Mouse (Mus musculus): ENCODE data around the gene Masp2.

The Masp2 gene

DNA sequence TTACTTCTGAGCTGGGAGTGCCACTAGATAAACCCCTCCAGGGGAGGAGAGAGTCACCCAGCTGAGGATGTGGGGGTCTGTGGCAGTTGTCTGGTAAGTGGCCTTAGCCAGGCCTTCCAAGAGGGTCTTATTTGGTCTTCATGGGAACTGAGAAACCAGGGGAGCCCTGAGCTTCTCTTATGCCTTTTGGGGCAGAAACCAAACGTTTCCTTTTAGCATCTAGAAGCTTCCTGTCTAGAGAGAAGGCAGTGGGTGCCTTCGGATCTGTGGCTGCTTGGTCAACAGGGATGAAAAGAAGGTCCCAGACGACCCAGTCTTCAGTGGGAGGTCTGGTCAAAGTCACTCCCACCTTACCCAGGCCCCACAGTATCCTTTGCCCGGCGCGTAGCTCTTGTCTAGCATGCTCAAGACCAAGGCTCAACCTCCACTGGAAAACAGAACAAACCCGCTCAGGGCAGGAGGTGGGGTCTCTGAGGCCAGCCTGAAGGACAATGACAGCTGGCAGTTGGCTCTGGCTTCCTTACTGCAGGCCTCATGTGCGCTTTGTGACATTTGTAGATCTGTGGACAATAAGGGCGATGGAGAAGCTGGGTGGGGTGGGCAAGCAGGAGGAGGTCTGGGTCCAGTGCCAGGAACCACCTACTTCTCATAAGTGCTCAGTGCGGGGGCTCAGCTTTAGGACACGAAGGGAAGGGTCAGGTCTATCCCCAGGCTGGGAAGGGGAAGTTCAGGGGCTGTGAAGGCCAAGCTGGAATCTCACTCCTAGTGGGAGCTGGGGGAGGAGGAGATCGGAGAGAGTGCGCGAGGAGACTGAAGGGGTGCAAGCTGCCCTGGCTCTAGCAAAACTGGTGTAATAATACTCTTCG lies 41.2 kb downstream of the Masp2 start, which contains the start of gene Gm572:
TSS of gene Gm572 (plus strand) at position 27 of the 866 bp plus-strand sequence.
- no peak for TF ChIP-seq GATA4 (IDR thresholded peaks at IDR 0.05; ENCODE audit: insufficient replicate concordance, low read length)

DNA sequence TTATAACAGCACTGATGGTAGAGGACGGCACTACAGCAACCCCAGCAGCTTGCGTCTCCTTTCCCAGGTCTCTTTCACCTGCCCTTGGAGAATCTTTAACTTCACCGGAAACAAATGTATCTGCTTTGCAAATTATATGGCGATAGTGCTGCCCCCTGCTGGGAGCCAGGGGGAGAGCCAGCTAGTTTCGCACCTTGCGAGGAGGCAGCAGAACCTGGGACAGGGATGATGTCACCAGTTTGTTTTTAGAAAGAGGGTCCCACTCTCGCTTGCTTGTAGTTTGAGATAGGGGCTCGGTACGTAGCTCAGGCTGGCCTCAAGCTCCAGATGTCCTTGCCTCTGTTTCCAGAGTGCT lies 41.8 kb downstream of the Masp2 start:
- no peak for TF ChIP-seq GATA4 (IDR thresholded peaks at IDR 0.05; ENCODE audit: insufficient replicate concordance, low read length)

DNA sequence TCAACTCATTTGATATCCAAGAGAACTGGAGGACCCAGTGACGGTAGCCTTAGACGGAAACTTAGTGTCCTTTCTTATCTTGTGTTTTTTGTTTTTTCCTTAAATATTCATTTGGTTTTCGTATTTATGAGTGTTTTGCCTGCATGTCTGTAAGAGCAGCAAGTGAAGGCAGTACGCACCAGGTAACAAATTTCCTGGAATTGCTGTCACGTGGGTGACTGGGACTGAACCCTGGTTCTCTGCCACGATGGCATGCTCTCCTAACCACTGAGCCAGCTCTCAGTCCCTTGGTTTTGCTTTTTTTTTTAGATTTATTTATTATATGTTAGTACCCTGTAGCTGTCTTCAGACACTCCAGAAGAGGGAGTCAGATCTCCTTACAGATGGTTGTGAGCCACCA lies 42.6 kb downstream of the Masp2 start:
- TF ChIP-seq GATA4 (IDR thresholded peaks at IDR 0.05; ENCODE audit: insufficient replicate concordance, low read length), result no peak

DNA sequence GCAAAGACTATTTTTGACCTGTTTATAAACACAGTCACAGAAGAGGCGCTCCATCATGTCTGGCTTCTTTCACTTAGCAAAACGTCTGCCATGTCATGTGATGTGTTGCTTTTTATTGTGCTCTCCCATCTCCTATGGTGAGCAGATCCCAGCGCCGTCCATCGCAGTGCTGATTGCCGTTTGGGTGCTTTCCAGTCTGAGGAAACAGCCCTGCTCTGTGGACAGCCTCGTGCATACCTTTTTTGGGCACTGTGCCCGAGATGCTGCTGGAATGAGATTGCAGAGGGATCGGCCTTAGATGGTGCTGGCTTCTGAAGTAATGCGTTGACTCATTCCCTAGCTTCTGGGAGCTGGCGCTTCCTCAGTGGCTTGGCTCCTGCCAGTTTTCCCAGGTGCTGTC lies 44.3 kb downstream of the Masp2 start:
- no peak for TF ChIP-seq GATA4 (IDR thresholded peaks at IDR 0.05; ENCODE audit: insufficient replicate concordance, low read length)

DNA sequence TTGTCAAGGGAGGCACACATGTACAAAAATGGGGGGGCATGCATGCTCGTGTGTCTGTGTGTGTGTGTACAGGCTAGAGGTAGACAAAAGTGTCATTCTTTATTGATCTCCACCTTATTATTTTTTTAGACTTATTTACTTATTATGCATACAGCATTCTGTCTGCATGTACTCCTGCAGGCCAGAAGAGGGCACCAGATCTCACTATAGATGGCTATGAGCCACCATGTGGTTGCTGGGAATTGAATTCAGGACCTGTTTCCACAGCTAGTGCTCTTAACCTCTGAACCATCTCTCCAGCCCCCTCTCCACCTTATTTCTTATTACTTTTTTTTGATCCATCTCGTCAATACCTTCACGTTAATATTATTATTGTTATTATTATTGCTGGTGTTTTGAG lies 47.0 kb downstream of the Masp2 start:
- TF ChIP-seq GATA4 (IDR thresholded peaks at IDR 0.05; ENCODE audit: insufficient replicate concordance, low read length), result no peak

DNA sequence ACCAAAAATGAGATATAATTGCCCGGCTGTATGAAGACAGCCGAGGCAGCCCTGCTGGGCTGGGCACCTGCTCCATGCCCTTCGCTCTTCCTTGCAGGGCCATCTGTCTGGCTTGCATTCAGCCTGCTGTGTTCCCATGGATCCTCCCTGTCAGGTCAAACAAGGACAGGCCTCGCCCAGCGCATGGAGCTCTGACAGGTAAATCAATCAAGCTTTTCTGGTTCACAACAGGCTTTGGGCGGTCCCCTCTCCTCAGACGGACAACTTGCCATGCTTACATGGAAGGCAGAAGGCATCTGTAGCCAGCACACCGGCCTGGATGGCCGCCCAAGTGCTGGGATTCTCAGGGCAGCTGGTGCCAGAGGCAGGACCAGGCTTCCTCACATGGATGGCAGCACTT lies 48.7 kb downstream of the Masp2 start:
- TF ChIP-seq GATA4 (IDR thresholded peaks at IDR 0.05; ENCODE audit: insufficient replicate concordance, low read length), result no peak

DNA sequence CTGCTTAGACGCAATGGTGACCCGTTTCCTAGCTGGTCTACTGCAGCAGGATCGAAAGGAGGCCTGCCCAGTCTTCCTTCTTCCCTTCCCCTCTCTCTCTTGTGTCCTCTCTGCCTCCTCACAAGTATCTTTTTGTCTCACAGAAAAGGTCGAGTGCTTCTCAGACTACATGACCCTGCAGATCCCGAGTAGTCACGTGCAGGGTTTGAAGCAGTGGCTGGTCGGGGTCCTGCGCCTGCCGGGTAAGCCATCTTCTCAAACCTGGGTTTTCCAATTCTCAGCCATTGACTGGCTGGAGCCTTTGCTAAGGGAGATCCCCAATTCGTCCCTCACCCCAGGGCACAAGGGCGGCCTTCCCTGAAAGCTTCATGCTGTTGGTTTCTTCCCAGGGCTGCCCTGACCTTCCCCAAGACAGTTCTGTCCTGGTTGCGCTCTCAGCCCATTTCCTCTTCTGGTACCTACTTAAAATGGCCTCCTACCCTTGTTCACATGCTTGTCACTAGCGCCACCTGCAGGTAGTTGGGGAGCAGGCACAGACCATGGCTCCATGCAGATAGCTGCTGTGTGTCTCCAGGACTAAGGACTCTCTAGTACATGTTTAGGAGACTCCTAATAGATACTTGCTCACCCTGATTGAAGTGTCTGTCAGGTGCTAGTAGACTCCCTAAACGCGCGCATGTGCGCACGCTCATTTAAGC lies 52.5 kb downstream of the Masp2 start:
- no peak for TF ChIP-seq GATA4 (IDR thresholded peaks at IDR 0.05; ENCODE audit: insufficient replicate concordance, low read length)

DNA sequence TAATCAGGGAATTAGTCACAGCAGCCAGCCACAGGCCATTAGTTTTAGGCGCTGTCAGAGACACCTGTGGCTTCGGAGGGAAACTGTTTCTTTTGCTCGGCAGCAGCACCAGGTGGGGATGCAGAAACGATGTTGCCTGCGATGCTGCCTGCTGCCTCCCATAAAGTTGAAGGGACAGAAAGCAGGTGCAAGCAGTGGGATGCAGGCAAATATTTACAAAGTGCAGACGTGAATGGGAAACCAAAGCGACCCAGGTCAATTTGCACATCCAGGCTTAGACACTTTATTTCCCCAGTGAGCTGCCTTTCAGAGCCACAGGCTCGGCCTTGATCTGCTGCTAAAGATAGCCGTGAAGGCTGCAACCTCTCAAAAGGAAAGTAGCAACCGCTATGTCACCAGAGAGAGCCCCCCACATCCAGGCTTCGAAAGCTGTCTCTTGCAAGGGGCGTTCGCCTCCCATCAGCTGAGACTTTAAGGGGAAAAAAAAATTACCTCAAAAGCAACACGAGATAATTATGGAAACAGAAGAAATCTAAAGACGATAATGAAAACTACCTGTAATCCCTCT lies 54.4 kb downstream of the Masp2 start:
- no peak for TF ChIP-seq GATA4 (IDR thresholded peaks at IDR 0.05; ENCODE audit: insufficient replicate concordance, low read length)

DNA sequence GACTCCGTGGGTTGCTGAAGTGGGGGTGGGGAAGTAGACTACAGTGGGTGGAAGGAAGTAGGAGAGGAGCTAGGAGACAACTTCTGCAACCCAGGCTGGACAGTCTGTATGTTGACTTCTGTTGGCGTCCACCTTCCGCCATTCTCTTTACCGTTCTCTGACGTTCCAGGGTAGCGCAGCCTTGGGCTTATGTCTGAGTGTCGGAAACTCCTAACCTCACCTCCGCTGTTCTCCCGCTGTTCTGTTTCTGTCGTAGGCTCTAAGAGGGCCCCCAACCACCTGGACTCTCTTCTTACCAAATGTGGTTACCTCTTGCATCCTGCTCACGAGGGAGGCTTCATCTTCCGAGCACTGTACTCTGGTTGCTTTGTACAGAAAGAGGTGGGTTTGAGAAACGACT lies 55.4 kb downstream of the Masp2 start:
- no peak for TF ChIP-seq GATA4 (IDR thresholded peaks at IDR 0.05; ENCODE audit: insufficient replicate concordance, low read length)

DNA sequence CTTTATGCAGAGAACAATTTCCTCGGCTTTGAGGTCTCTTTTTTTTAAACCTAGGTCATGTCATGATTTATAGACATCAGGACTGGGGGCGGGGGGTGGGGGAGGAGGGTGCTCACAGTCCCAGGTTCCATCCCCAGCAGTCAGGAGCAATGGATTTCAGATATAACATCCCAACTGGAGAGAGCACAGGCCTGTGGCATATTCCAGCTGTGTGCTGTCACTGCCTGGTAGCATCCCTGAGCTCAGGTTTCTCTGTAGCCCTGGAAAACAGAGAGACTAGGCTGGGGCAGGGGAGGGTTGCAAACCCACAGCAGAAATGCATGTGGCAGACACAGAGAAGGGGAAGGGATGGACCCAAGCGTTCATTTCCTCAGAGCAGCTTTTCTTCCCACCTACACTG lies 57.8 kb downstream of the Masp2 start:
- no peak for TF ChIP-seq GATA4 (IDR thresholded peaks at IDR 0.05; ENCODE audit: insufficient replicate concordance, low read length)

DNA sequence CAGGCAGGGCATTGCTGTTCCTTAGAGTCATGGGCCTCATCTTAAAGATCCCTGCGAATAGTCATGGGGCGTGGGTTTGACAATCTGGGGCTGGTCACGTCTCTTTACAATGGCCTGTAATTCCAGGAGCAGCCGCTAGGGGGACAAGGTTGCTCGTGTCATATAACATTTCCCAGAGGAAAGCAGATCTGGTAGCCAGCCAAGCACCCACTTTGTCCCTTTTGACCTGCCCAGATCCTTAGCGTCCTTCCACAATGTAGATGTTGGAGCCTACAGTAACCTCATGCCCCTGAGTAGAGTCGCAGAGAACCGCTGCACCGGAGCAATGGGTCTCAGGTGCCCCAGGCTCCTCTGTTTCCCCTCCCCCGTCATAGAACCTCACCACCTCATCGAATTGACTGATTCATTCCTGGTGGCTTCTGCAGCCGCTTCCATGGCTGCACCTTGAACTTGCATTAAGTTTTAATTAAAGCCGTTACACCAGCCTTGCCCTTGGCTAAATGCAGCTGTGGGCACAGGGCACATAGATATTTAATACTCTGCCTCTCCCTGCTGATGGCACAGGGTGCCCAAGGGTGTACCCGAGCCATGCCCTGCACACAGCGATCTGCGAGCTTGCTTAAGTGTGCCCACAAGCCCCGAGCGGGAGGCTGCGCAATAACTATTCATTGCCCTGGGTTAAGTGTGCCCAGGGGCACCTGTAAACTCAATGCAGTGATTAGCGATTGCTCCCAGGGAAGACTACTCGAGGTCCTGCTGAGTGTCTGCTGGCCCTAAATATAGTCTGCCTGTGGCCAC lies 60.0 kb downstream of the Masp2 start:
- no peak for TF ChIP-seq GATA4 (IDR thresholded peaks at IDR 0.05; ENCODE audit: insufficient replicate concordance, low read length)

DNA sequence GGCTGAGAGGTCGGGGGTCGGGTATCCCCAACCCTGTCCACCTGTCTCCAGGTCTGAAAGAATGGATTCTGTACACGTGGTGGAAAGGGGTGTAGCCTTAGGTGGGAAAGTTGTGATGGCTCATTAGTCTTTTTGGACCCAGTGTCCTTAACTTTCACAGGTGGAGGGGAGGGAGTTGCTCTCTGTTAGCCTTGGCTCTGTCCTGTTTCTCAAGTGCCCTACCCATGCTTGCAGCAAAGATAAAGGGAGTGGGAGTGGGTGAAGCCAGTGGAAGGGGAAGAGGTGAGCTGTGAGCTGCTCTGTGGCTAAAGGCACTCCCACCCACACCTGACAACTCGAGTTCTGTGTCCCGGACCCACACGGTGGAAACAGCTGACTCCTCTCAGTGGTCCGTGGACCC lies 61.0 kb downstream of the Masp2 start:
- no peak for TF ChIP-seq GATA4 (IDR thresholded peaks at IDR 0.05; ENCODE audit: insufficient replicate concordance, low read length)

DNA sequence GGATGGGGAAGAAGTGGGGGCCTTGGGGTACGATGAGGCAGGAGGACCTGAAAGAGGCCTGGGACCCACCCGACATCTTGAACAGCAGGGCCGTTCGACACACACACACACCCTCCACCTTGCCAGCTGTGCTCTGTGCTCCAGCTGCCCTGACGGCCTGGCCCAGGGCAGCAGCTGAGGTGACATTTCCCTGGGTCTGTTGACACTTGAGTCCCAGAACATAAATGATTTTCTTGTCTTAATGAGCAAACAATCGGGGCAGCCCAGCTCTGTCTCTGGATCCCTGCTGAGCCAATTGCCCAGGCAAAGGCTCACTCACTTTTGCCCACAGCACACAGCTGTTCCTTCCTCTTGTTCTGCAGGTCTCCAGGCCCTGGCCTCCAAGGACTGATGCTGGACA lies 61.7 kb downstream of the Masp2 start:
- no peak for TF ChIP-seq GATA4 (IDR thresholded peaks at IDR 0.05; ENCODE audit: insufficient replicate concordance, low read length)
